Mouse (Mus musculus) intestine, postnatal 0 days (tissue): Measurements from ENCODE around the gene Slc25a36. TPM values are rescaled to one million over a fixed set of nuclear protein-coding genes. Genes with fewer than 3 reads are reported as not detected.

Experiments used
- ATAC-seq: fragments of 200-750 bp; cut with Nextera tagmentation; 2 replicates; pipeline ENCODE4 v1.8.0; 2017; ENCODE audit warnings: mild to moderate bottlenecking, moderate TSS enrichment, moderate library complexity
- H3K27ac ChIP-seq: fragments of 300-500 bp; sonication (generic); 2 replicates; pipeline ENCODE4 v1.5.1; 2014; ENCODE audit warnings: mild to moderate bottlenecking, low read depth, low read length, moderate library complexity
- H3K27me3 ChIP-seq: fragments of 300-500 bp; sonication (generic); replicated peaks from 2 replicates; pipeline ENCODE4 v1.6.1; 2014; ENCODE audit warnings: low read length, mixed read lengths; ENCODE audit not compliant: control insufficient read depth, insufficient read depth
- H3K36me3 ChIP-seq: fragments of 300-500 bp; sonication (generic); 2 replicates; pipeline ENCODE4 v1.6.1; 2014; ENCODE audit warnings: mild to moderate bottlenecking, moderate library complexity; ENCODE audit not compliant: control insufficient read depth, insufficient read depth
- H3K4me1 ChIP-seq: fragments of 300-500 bp; sonication (generic); replicated peaks from 2 replicates; pipeline ENCODE4 v1.6.1; 2014; ENCODE audit warnings: antibody characterized with exemption, low read length, mixed read lengths; ENCODE audit not compliant: control insufficient read depth, insufficient read depth
- H3K4me2 ChIP-seq: fragments of 300-500 bp; sonication (generic); replicated peaks from 2 replicates; pipeline ENCODE4 v1.6.1; 2014; ENCODE audit warnings: low read depth, mild to moderate bottlenecking, moderate library complexity
- H3K4me3 ChIP-seq: fragments of 300-500 bp; sonication (generic); 2 replicates; pipeline ENCODE4 v1.5.1; 2014; ENCODE audit warnings: low read depth, low read length
- H3K9ac ChIP-seq: fragments of 300-500 bp; sonication (generic); 2 replicates; pipeline ENCODE4 v1.6.1; 2014; ENCODE audit warnings: mild to moderate bottlenecking, low read depth, low read length
- H3K9me3 ChIP-seq: fragments of 300-500 bp; sonication (generic); 2 replicates; pipeline ENCODE4 v1.6.1; 2016; ENCODE audit warnings: mixed run types; ENCODE audit not compliant: control insufficient read depth
- CTCF ChIP-seq: sonication (generic); IDR thresholded peaks from 2 replicates; pipeline ENCODE4 v1.5.1; 2016; ENCODE audit warnings: low read depth, mild to moderate bottlenecking, control low read depth, antibody characterized with exemption, moderate library complexity
- WGBS: fragments of 180-500 bp; shearing (Covaris S2); extraction: QIAGEN DNeasy Blood & Tissue Kit; methylation state at CpG from one replicate; pipeline ENCODE4 v1.1.7; 2014; 5-methylcytosine and 5-hydroxymethylcytosine counted together
- polyA plus RNA-seq: library from polyadenylated mRNA; unstranded; fragments of >200 nt; fragmentation: Nextera tagmentation; extraction: Ambion mirVana; gene quantifications from 2 replicates; pipeline ENCODE4 v1.2.1, GENCODE M21; 2015

Slc25a36 gene
- polyA plus RNA-seq, 1 experiment from 2014 or later: 47.7 TPM

- no peak for ATAC-seq
- no peaks in the 10 kb centered on the region for H3K4me1 ChIP-seq
- TF ChIP-seq CTCF: no peak
- 66% methylated on average over 5 of the region's 5 CpGs for WGBS
- no peak overlapping the region for H3K4me3 ChIP-seq
- H3K36me3 ChIP-seq: no peaks in the 10 kb centered on the region; the same call in 1 of the 2 replicates
- no peak overlapping the region for H3K27ac ChIP-seq
- H3K27me3 ChIP-seq: no peaks in the 10 kb centered on the region
- no peak overlapping the region for H3K9ac ChIP-seq
- H3K9me3 ChIP-seq: no peaks in the 10 kb centered on the region
- H3K4me2 ChIP-seq: no peak overlapping the region
Observed at GRCm38 (mm10) chr9:97069911-97070310, 41.0 kb downstream of the Slc25a36 start.

- 87% methylated on average over 5 of the region's 5 CpGs for WGBS
- Histone ChIP-seq H3K4me2 (no peak overlapping the region), H3K27me3 (no peaks in the 10 kb centered on the region), H3K9ac (no peak overlapping the region), H3K36me3 (no peaks in the 10 kb centered on the region; the same call in 1 of the 2 replicates), H3K9me3 (no peaks in the 10 kb centered on the region), H3K4me3 (no peak overlapping the region), H3K4me1 (no peaks in the 10 kb centered on the region), H3K27ac (no peak overlapping the region)
- no peak for TF ChIP-seq CTCF
- no peak for ATAC-seq
Observed at GRCm38 (mm10) chr9:97069466-97069865, 41.5 kb downstream of the Slc25a36 start.

- H3K4me3 ChIP-seq: no peak overlapping the region
- H3K27ac ChIP-seq: no peak overlapping the region
- no peaks in the 10 kb centered on the region; the same call in 1 of the 2 replicates for H3K36me3 ChIP-seq
- WGBS: 55% methylated on average over 9 of the region's 9 CpGs
- no peak overlapping the region for H3K4me2 ChIP-seq
- H3K27me3 ChIP-seq: no peaks in the 10 kb centered on the region
- peak; percentile 92 for TF ChIP-seq CTCF
- no peak overlapping the region for H3K9ac ChIP-seq
- H3K9me3 ChIP-seq: no peaks in the 10 kb centered on the region
- ATAC-seq: peak; percentile 53
- H3K4me1 ChIP-seq: no peaks in the 10 kb centered on the region
Observed at GRCm38 (mm10) chr9:97068201-97069095, 42.5 kb downstream of the Slc25a36 start.

- H3K4me3 ChIP-seq: no peak overlapping the region
- no peak overlapping the region for H3K4me2 ChIP-seq
- no peak for ATAC-seq
- WGBS: 93% methylated on average over 6 of the region's 6 CpGs
- no peak overlapping the region for H3K9ac ChIP-seq
- no peaks in the 10 kb centered on the region for H3K4me1 ChIP-seq
- TF ChIP-seq CTCF: no peak
- H3K27ac ChIP-seq: no peak overlapping the region
- H3K27me3 ChIP-seq: no peaks in the 10 kb centered on the region
- no peaks in the 10 kb centered on the region for H3K9me3 ChIP-seq
- no peaks in the 10 kb centered on the region; the same call in 1 of the 2 replicates for H3K36me3 ChIP-seq
Observed at GRCm38 (mm10) chr9:97067761-97068160, 43.2 kb downstream of the Slc25a36 start.

- no peak overlapping the region for H3K4me3 ChIP-seq
- H3K9me3 ChIP-seq: no peaks in the 10 kb centered on the region
- H3K27ac ChIP-seq: no peak overlapping the region
- ATAC-seq: no peak
- no peaks in the 10 kb centered on the region; the same call in 1 of the 2 replicates for H3K36me3 ChIP-seq
- 78% methylated on average over 4 of the region's 4 CpGs for WGBS
- no peak for TF ChIP-seq CTCF
- no peaks in the 10 kb centered on the region for H3K27me3 ChIP-seq
- H3K9ac ChIP-seq: no peak overlapping the region
- no peak overlapping the region for H3K4me2 ChIP-seq
- H3K4me1 ChIP-seq: no peaks in the 10 kb centered on the region
Observed at GRCm38 (mm10) chr9:97065885-97066284, 45.1 kb downstream of the Slc25a36 start.

- ATAC-seq: no peak
- Histone ChIP-seq H3K36me3 (no peaks in the 10 kb centered on the region; the same call in 1 of the 2 replicates), H3K9me3 (no peaks in the 10 kb centered on the region), H3K9ac (no peak overlapping the region), H3K4me3 (no peak overlapping the region), H3K4me1 (no peaks in the 10 kb centered on the region), H3K27ac (no peak overlapping the region), H3K27me3 (no peaks in the 10 kb centered on the region), H3K4me2 (no peak overlapping the region)
- 58% methylated on average over 5 of the region's 5 CpGs for WGBS
- no peak for TF ChIP-seq CTCF
Observed at GRCm38 (mm10) chr9:97065216-97065615, 45.7 kb downstream of the Slc25a36 start.
